Mouse (Mus musculus): ENCODE results near the gene Arhgap45. TPM values are rescaled to one million over a fixed set of nuclear protein-coding genes. Genes with fewer than 3 reads are reported as not detected.

Gene Arhgap45
- polyA plus RNA-seq, 1 experiment from 2014 or later, result 0.83 TPM

- Histone ChIP-seq H3K36me3 (ENCODE audit: control insufficient read depth, insufficient read depth, low read length) (peaks cover 35% of the 10 kb centered on the region), H3K4me1 (ENCODE audit: control insufficient read depth, insufficient read depth, low read length) (peaks cover 11% of the 10 kb centered on the region; the same call in 1 of the 2 replicates), H3K27me3 (ENCODE audit: control insufficient read depth, insufficient read depth, low read length) (no peaks in the 10 kb centered on the region), H3K27ac (ENCODE audit: low read depth, low read length) (0 out of 2 replicates have a peak overlapping the region, but pooled peaks have one; percentile 10), H3K9me3 (ENCODE audit: control insufficient read depth, low read length) (no peaks in the 10 kb centered on the region), H3K4me3 (ENCODE audit: low read depth, low read length) (no peak overlapping the region), H3K4me2 (ENCODE audit: low read depth, low read length) (no peak overlapping the region), H3K9ac (replicated peaks; ENCODE audit: low read depth, low read length) (no peak overlapping the region)
- WGBS, result 76% methylated on average over 30 of the region's 30 CpGs
- ATAC-seq (ENCODE audit: low read depth), result no peak
Observed at GRCm38 (mm10) chr10:80057683-80058326, 41.4 kb downstream of the Arhgap45 start.

DNA sequence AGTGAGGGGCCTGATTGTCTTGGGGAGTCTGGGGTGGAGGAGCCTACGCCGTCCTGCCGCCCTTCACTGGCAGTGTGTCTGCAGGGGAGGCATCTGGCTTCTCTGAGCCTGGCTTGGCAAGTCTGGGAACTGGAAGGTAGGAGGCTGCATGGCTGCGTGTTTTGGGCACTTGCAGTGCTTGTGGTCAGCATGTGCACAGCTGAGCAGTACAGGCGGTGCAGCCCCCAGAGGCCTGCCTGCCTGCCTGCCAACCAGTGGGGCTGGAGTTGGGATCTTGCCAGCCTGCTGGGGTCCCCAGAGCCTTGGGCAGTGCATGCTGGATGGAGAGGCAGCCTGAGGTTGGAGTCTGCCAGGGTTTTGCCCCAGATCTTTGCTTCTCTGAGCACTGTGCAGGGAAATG lies 46.7 kb downstream of the Arhgap45 start:
- Histone ChIP-seq H3K9ac (replicated peaks; ENCODE audit: low read depth, low read length) (0 out of 2 replicates have a peak overlapping the region, but pooled peaks have one; percentile 21), H3K4me3 (ENCODE audit: low read depth, low read length) (no peak overlapping the region), H3K27me3 (ENCODE audit: control insufficient read depth, insufficient read depth, low read length) (no peaks in the 10 kb centered on the region), H3K36me3 (ENCODE audit: control insufficient read depth, insufficient read depth, low read length) (peaks cover 9% of the 10 kb centered on the region), H3K4me2 (ENCODE audit: low read depth, low read length) (no peak overlapping the region), H3K27ac (ENCODE audit: low read depth, low read length) (peak overlapping the region; percentile 48), H3K4me1 (ENCODE audit: control insufficient read depth, insufficient read depth, low read length) (no peaks in the 10 kb centered on the region), H3K9me3 (ENCODE audit: control insufficient read depth, low read length) (no peaks in the 10 kb centered on the region)
- WGBS, result 64% methylated on average over 5 of the region's 5 CpGs
- peak; percentile 35; the same call in 1 of the 2 replicates for ATAC-seq (ENCODE audit: low read depth)

- Histone ChIP-seq H3K9ac (replicated peaks; ENCODE audit: low read depth, low read length) (no peak overlapping the region), H3K4me3 (ENCODE audit: low read depth, low read length) (no peak overlapping the region), H3K9me3 (ENCODE audit: control insufficient read depth, low read length) (no peaks in the 10 kb centered on the region), H3K27ac (ENCODE audit: low read depth, low read length) (peak overlapping the region; percentile 48; the same call in 1 of the 2 replicates), H3K36me3 (ENCODE audit: control insufficient read depth, insufficient read depth, low read length) (peaks cover 8% of the 10 kb centered on the region), H3K4me2 (ENCODE audit: low read depth, low read length) (no peak overlapping the region), H3K4me1 (ENCODE audit: control insufficient read depth, insufficient read depth, low read length) (no peaks in the 10 kb centered on the region), H3K27me3 (ENCODE audit: control insufficient read depth, insufficient read depth, low read length) (no peaks in the 10 kb centered on the region)
- 74% methylated on average over 23 of the region's 23 CpGs for WGBS
- ATAC-seq (ENCODE audit: low read depth), result no peak
Observed at GRCm38 (mm10) chr10:80063877-80064650, 47.6 kb downstream of the Arhgap45 start.

GRCm38 (mm10) chr10:80069251-80069650 lies 52.8 kb downstream of the Arhgap45 start:
- 93% methylated on average over 6 of the region's 7 CpGs for WGBS
- Histone ChIP-seq H3K27me3 (ENCODE audit: control insufficient read depth, insufficient read depth, low read length) (no peaks in the 10 kb centered on the region), H3K4me3 (ENCODE audit: low read depth, low read length) (no peak overlapping the region), H3K27ac (ENCODE audit: low read depth, low read length) (no peak overlapping the region), H3K9me3 (ENCODE audit: control insufficient read depth, low read length) (no peaks in the 10 kb centered on the region), H3K36me3 (ENCODE audit: control insufficient read depth, insufficient read depth, low read length) (no peaks in the 10 kb centered on the region), H3K4me2 (ENCODE audit: low read depth, low read length) (no peak overlapping the region), H3K4me1 (ENCODE audit: control insufficient read depth, insufficient read depth, low read length) (no peaks in the 10 kb centered on the region), H3K9ac (replicated peaks; ENCODE audit: low read depth, low read length) (no peak overlapping the region)
- ATAC-seq (ENCODE audit: low read depth), result no peak

GRCm38 (mm10) chr10:80069948-80070450 lies 53.5 kb downstream of the Arhgap45 start:
- no peaks in the 10 kb centered on the region for H3K4me1 ChIP-seq (ENCODE audit: control insufficient read depth, insufficient read depth, low read length)
- H3K27ac ChIP-seq (ENCODE audit: low read depth, low read length), result no peak overlapping the region
- H3K4me2 ChIP-seq (ENCODE audit: low read depth, low read length), result no peak overlapping the region
- H3K36me3 ChIP-seq (ENCODE audit: control insufficient read depth, insufficient read depth, low read length), result no peaks in the 10 kb centered on the region
- no peak overlapping the region for H3K4me3 ChIP-seq (ENCODE audit: low read depth, low read length)
- H3K27me3 ChIP-seq (ENCODE audit: control insufficient read depth, insufficient read depth, low read length), result no peaks in the 10 kb centered on the region
- no peaks in the 10 kb centered on the region for H3K9me3 ChIP-seq (ENCODE audit: control insufficient read depth, low read length)
- H3K9ac ChIP-seq (replicated peaks; ENCODE audit: low read depth, low read length), result no peak overlapping the region
- WGBS, result 95% methylated on average over 4 of the region's 4 CpGs
- no peak for ATAC-seq (ENCODE audit: low read depth)

DNA sequence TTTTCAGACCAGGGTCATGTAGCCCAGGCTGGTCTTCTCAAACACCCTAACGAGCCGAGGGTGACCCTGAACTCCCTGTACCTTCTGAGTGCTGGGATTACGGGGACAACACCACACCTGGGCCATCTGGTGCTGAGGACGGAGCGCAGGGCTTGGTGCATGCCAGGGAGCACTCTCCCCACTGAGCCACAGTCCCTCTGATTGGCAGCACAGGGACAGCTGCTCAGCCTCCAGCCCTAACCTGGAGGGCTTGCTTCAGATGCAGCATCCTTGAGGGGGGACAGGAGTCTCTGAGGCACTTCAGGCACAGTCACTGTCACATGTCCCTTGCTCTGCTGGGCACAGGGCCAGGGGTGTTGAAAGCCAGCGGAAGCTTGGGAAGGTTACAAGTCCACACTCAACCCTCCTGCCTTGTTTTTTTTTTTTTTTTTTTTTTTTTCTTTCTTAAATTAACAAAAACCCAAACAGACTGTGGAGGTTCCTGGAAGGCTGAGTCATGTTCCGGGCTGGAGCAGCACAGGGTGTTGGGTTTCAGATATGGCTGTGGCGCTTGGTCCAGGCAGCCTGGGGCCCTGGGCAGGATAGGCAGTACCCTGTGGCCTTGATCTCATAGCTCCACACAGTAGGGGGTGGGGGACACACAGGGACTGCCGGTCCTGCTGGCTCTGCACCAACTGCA lies 54.5 kb downstream of the Arhgap45 start:
- H3K4me2 ChIP-seq (ENCODE audit: low read depth, low read length), result no peak overlapping the region
- H3K9me3 ChIP-seq (ENCODE audit: control insufficient read depth, low read length), result no peaks in the 10 kb centered on the region
- no peak overlapping the region for H3K9ac ChIP-seq (replicated peaks; ENCODE audit: low read depth, low read length)
- H3K27me3 ChIP-seq (ENCODE audit: control insufficient read depth, insufficient read depth, low read length), result no peaks in the 10 kb centered on the region
- 74% methylated on average over 9 of the region's 9 CpGs for WGBS
- H3K27ac ChIP-seq (ENCODE audit: low read depth, low read length), result no peak overlapping the region
- no peaks in the 10 kb centered on the region for H3K4me1 ChIP-seq (ENCODE audit: control insufficient read depth, insufficient read depth, low read length)
- no peak overlapping the region for H3K4me3 ChIP-seq (ENCODE audit: low read depth, low read length)
- ATAC-seq (ENCODE audit: low read depth), result peak; percentile 35; the same call in 1 of the 2 replicates
- no peaks in the 10 kb centered on the region for H3K36me3 ChIP-seq (ENCODE audit: control insufficient read depth, insufficient read depth, low read length)

GRCm38 (mm10) chr10:80071516-80071900 lies 55.1 kb downstream of the Arhgap45 start:
- 82% methylated on average over 3 of the region's 3 CpGs for WGBS
- H3K27ac ChIP-seq (ENCODE audit: low read depth, low read length), result no peak overlapping the region

GRCm38 (mm10) chr10:80072623-80073489 lies 56.4 kb downstream of the Arhgap45 start:
- H3K4me3 ChIP-seq (ENCODE audit: low read depth, low read length), result no peak overlapping the region
- H3K36me3 ChIP-seq (ENCODE audit: control insufficient read depth, insufficient read depth, low read length), result no peaks in the 10 kb centered on the region
- H3K27ac ChIP-seq (ENCODE audit: low read depth, low read length), result no peak overlapping the region
- no peaks in the 10 kb centered on the region for H3K9me3 ChIP-seq (ENCODE audit: control insufficient read depth, low read length)
- 87% methylated on average over 20 of the region's 20 CpGs for WGBS
- H3K4me1 ChIP-seq (ENCODE audit: control insufficient read depth, insufficient read depth, low read length), result no peaks in the 10 kb centered on the region
- no peaks in the 10 kb centered on the region for H3K27me3 ChIP-seq (ENCODE audit: control insufficient read depth, insufficient read depth, low read length)
- no peak overlapping the region for H3K4me2 ChIP-seq (ENCODE audit: low read depth, low read length)
- no peak for ATAC-seq (ENCODE audit: low read depth)
- 0 out of 2 replicates have a peak overlapping the region, but pooled peaks have one; percentile 28 for H3K9ac ChIP-seq (replicated peaks; ENCODE audit: low read depth, low read length)

More at GRCm38 (mm10) chr10:80071516-80071900, 55.1 kb downstream of the Arhgap45 start:
- Histone ChIP-seq H3K4me3 (ENCODE audit: low read depth, low read length) (no peak overlapping the region), H3K9me3 (ENCODE audit: control insufficient read depth, low read length) (no peaks in the 10 kb centered on the region), H3K36me3 (ENCODE audit: control insufficient read depth, insufficient read depth, low read length) (no peaks in the 10 kb centered on the region), H3K9ac (replicated peaks; ENCODE audit: low read depth, low read length) (no peak overlapping the region), H3K27me3 (ENCODE audit: control insufficient read depth, insufficient read depth, low read length) (no peaks in the 10 kb centered on the region), H3K4me1 (ENCODE audit: control insufficient read depth, insufficient read depth, low read length) (no peaks in the 10 kb centered on the region), H3K4me2 (ENCODE audit: low read depth, low read length) (no peak overlapping the region)
- ATAC-seq (ENCODE audit: low read depth), result no peak
